Mouse (Mus musculus) kidney, adult 2 months (tissue): ENCODE results near the gene Vmn1r158. TPM values are rescaled to one million over a fixed set of nuclear protein-coding genes. Genes with fewer than 3 reads are reported as not detected.
"Not testable (repeated sequence)": the region's sequence is repeated elsewhere in the genome, so short reads cannot be mapped to it uniquely, and the experiment has no call there.

Source experiments
- DNase-seq: peaks from one replicate; pipeline ENCODE4 v3.0.0; 2021
- H3K27ac ChIP-seq: fragments of 200-500 bp; 2 replicates; pipeline ENCODE4 v1.5.1; 2012; ENCODE audit warnings: low read depth, low read length, control low read depth, inconsistent platforms; ENCODE audit not compliant: insufficient read depth
- H3K27me3 ChIP-seq: fragments of 200-500 bp; replicated peaks from 2 replicates; pipeline ENCODE4 v1.6.1; 2012; ENCODE audit warnings: mild to moderate bottlenecking, moderate library complexity, low read length, inconsistent platforms; ENCODE audit not compliant: control insufficient read depth, insufficient read depth
- H3K36me3 ChIP-seq: fragments of 200-500 bp; 2 replicates; pipeline ENCODE4 v1.6.1; 2012; ENCODE audit warnings: mild to moderate bottlenecking, moderate library complexity, low read length, inconsistent platforms; ENCODE audit not compliant: control insufficient read depth, insufficient read depth
- H3K4me1 ChIP-seq: fragments of 200-500 bp; 2 replicates; pipeline ENCODE4 v1.6.1; 2011; ENCODE audit warnings: low read length; ENCODE audit not compliant: control insufficient read depth, insufficient read depth
- H3K4me3 ChIP-seq: fragments of 200-500 bp; 2 replicates; pipeline ENCODE4 v1.5.1; 2011; ENCODE audit warnings: mild to moderate bottlenecking, low read depth, low read length, control low read depth; ENCODE audit not compliant: insufficient read depth
- WGBS: fragments of 180-500 bp; shearing (Covaris S2); methylation state at CpG from one replicate; pipeline ENCODE4 v1.1.7; 2018; 5-methylcytosine and 5-hydroxymethylcytosine counted together
- polyA plus RNA-seq: library from polyadenylated mRNA; depleted of rRNA; stranded (reverse); fragments of >200 nt; gene quantifications from 2 replicates; pipeline ENCODE4 v1.2.3, GENCODE M21; 2012; rRNA removed

Gene Vmn1r158
- polyA plus RNA-seq: not detected in 2 replicates

DNA sequence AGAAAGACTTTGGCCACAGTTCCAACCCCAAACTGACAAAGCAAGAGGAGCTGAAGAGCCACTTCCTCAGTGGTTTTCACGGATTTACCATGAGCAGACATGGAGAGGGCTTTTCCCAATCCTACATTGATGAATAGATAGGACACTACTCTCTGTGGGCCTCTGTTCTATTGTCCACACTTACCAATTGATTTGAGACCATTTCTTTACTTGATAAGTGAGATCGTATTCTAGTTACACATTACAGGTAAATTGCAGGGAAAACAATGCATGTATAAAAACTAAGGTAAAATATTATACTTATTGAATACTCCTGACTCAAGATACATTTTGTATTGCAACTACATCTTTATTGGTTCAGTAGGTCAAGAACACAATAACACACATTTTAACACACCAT is at the start of gene Vmn1r158:
TSS of gene Vmn1r158 (minus strand) at position 101 of the 400 bp plus-strand sequence.
- not testable (repeated sequence) for H3K4me1 ChIP-seq, H3K27me3 ChIP-seq, H3K27ac ChIP-seq, DNase-seq, H3K4me3 ChIP-seq, H3K36me3 ChIP-seq
- WGBS: 44% methylated on average over 2 of the region's 2 CpGs

DNA sequence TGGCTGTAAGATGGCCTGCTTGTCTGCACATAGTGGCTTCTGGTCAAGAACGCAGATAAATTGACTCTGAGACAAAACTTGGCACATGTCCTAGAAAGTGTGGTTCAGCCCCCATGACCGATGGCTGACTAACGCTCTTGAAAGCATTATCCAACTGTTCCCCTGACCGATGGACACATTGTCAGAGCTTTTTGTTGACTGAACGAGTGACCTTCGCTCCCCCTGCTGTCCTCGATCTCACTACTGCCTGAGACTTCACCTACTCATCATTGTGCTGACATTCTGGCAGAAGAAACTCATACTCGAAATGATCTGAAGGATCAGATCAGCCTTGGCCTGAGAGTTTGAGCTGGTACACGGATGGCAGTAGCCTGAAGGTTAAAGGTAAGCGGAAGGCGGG is 14.6 kb downstream of the Vmn1r158 start:
- H3K36me3 ChIP-seq, DNase-seq, H3K27me3 ChIP-seq, H3K4me1 ChIP-seq, H3K4me3 ChIP-seq, H3K27ac ChIP-seq: not testable (repeated sequence)
- WGBS: 87% methylated on average over 7 of the region's 11 CpGs

DNA sequence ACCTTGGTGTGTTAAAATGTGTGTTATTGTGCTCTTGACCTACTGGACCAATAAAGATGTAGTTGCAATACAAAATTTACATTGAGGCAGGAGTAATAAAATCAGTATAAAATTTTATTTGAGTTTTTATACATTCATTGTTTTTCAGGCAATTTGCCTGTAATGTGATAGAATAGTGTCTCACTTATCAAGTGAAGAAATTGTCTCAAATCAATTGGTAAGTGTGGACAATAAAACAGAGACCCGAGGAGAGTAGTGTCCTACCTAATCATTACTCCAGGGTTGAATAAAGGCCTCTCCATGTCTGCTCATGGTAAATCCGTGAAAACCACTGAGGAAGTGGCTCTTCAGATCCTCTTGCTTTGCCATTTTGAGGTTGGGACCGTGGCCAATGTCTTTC is 29.2 kb downstream of the Vmn1r158 start, which contains the start of gene Vmn1r157:
TSS of gene Vmn1r157 (plus strand) at position 301 of the 400 bp plus-strand sequence.
- H3K36me3 ChIP-seq, H3K4me1 ChIP-seq, DNase-seq, H3K27ac ChIP-seq, H3K4me3 ChIP-seq, H3K27me3 ChIP-seq: not testable (repeated sequence)
- WGBS: 28% methylated on average over 2 of the region's 3 CpGs

Other genes starting within 250 kb of the Vmn1r158 start
- gene Gm4201, start 225.4 kb downstream of the Vmn1r158 start, polyA plus RNA-seq: not detected in 2 replicates
- not detected in 2 replicates for gene Gm4565, start 202.7 kb downstream of the Vmn1r158 start, polyA plus RNA-seq
- not detected in 2 replicates for gene Vmn1r155, start 132.8 kb downstream of the Vmn1r158 start, polyA plus RNA-seq
- not detected in 2 replicates for gene Gm8693, start 98.5 kb downstream of the Vmn1r158 start, polyA plus RNA-seq
- gene Gm4567, start 71.1 kb downstream of the Vmn1r158 start, polyA plus RNA-seq: not detected in 2 replicates
- gene Vmn1r157, start 29.1 kb downstream of the Vmn1r158 start, polyA plus RNA-seq: not detected in 2 replicates
- gene Vmn1r159, start 52.8 kb upstream of the Vmn1r158 start, polyA plus RNA-seq: not detected in 2 replicates
- not detected in 2 replicates for gene Vmn1r160, start 80.4 kb upstream of the Vmn1r158 start, polyA plus RNA-seq
- not detected in 2 replicates for gene Gm4214, start 193.9 kb upstream of the Vmn1r158 start, polyA plus RNA-seq
- gene Gm4216, start 229.1 kb upstream of the Vmn1r158 start, polyA plus RNA-seq: not detected in 2 replicates